Mouse (Mus musculus): ENCODE data around the gene Vim.
"Not testable (repeated sequence)": the region's sequence is repeated elsewhere in the genome, so short reads cannot be mapped to it uniquely, and the experiment has no call there.

The Vim gene

DNA sequence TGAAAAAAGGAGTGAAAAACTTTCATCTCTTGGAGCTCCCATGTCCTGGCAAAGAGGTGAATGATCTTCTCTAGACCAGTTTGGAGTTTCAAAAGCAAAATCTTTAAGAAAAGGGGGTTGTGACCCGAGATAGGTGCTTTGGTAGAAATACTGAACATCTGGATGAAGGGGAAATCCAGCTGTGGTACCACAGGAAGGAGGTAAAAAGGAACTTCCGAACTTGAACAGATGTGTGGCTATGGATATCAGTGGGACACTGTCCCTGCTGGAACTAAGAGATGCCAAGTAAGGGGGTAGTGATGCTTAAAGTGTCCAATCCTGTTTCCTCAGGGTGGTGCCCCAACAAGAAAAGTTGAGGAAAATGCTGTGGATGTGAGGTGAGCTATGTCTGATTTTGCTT, 3.6 kb upstream of the Vim start:
- no peak for DNase-seq (ENCODE audit: low read depth, low spot score)

GRCm38 (mm10) chr2:13572101-13572553, 1.6 kb upstream of the Vim start:
- DNase-seq (ENCODE audit: low read depth, low spot score), result no peak

- DNase-seq (ENCODE audit: low read depth, low spot score), result peak; percentile 47
These were observed 900 bp upstream of the Vim start for GRCm38 (mm10) chr2:13572647-13573407.

- peak; percentile 85 for DNase-seq (ENCODE audit: low read depth, low spot score)
These were observed 506 bp downstream of the Vim start for GRCm38 (mm10) chr2:13574066-13574800.

GRCm38 (mm10) chr2:13574801-13575150, 1.0 kb downstream of the Vim start:
- peak; percentile 86 for DNase-seq (ENCODE audit: low read depth, low spot score)

- DNase-seq (ENCODE audit: low read depth, low spot score), result peak; percentile 89
These were observed 1.6 kb downstream of the Vim start for GRCm38 (mm10) chr2:13575287-13575801.

GRCm38 (mm10) chr2:13575926-13576325, 2.2 kb downstream of the Vim start:
- no peak for DNase-seq (ENCODE audit: low read depth, low spot score)

- no peak for DNase-seq (ENCODE audit: low read depth, low spot score)
These were observed 3.7 kb downstream of the Vim start for GRCm38 (mm10) chr2:13577399-13577798.

DNA sequence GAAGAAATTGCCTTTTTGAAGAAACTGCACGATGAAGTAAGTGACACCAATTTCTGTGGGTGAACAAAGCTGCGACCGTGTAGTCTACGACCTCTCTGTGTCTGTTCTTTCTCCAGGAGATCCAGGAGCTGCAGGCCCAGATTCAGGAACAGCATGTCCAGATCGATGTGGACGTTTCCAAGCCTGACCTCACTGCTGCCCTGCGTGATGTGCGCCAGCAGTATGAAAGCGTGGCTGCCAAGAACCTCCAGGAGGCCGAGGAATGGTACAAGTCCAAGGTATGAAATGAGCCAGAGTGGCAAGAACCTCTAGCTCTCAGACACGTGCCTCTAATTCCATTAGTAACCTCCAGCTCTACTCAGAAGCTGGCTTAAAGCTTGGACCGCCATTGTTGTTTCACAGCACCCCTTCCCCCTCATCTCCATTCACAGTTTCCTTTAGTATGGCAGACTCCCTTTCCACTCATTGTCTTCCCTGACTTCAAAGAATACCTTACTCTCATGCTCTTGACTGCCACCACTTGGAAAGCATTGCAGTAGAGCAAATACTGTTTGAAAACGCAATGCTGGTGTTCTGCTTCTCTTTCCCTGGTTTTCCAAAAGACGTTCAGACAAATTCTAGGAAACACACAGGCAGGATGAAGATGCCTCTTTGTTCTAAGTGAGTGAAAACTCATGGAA, 4.9 kb downstream of the Vim start:
- DNase-seq (ENCODE audit: low read depth, low spot score), result no peak

DNA sequence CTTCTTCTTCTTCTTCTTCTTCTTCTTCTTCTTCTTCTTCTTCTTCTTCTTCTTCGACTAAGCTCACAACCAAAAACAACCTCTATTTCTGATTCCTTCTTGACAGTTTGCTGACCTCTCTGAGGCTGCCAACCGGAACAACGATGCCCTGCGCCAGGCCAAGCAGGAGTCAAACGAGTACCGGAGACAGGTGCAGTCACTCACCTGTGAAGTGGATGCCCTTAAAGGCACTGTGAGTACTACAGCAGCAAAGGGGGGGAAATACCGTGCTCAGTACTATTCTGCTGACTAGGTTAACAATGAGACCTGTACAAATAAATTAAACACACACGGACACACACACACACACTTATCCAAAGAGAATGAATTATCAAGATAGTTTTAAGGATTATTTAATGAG, 5.6 kb downstream of the Vim start:
- no peak for DNase-seq (ENCODE audit: low read depth, low spot score)

DNA sequence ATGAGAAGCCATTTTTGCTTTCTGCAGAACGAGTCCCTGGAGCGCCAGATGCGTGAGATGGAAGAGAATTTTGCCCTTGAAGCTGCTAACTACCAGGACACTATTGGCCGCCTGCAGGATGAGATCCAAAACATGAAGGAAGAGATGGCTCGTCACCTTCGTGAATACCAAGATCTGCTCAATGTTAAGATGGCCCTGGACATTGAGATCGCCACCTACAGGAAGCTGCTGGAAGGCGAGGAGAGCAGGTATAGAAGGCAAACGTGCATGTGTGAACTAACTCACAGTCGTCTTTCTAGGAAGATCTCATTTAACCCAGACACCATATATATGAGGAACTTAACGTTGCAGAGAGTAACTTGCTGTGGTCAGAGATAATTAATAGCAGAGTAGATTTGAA, 6.3 kb downstream of the Vim start:
- DNase-seq (ENCODE audit: low read depth, low spot score), result peak; percentile 70

- no peak for DNase-seq (ENCODE audit: low read depth, low spot score)
These were observed 8.5 kb downstream of the Vim start for GRCm38 (mm10) chr2:13582184-13582583.

- DNase-seq (ENCODE audit: low read depth, low spot score), result not testable (repeated sequence)
These were observed 10.0 kb downstream of the Vim start for GRCm38 (mm10) chr2:13583746-13584145.

DNA sequence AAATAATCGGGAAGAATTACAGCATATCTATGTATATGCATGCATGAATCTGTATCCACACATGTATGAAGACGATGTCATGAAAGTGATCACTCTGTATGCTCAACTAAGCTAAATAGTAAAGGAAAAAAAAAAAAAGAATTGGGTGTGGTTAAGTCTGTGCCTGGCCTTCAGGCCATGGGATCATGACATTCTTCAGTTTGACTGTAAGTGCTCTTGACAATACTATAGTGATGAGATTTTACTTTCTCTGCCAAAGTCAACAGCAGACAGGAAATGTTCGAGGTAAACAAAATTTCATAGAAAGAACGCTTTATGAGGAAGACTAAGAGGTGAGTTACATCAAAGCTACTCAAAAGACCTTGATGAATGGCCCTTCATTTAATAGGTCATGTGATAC, 19.6 kb downstream of the Vim start:
- DNase-seq (ENCODE audit: low read depth, low spot score), result no peak

DNA sequence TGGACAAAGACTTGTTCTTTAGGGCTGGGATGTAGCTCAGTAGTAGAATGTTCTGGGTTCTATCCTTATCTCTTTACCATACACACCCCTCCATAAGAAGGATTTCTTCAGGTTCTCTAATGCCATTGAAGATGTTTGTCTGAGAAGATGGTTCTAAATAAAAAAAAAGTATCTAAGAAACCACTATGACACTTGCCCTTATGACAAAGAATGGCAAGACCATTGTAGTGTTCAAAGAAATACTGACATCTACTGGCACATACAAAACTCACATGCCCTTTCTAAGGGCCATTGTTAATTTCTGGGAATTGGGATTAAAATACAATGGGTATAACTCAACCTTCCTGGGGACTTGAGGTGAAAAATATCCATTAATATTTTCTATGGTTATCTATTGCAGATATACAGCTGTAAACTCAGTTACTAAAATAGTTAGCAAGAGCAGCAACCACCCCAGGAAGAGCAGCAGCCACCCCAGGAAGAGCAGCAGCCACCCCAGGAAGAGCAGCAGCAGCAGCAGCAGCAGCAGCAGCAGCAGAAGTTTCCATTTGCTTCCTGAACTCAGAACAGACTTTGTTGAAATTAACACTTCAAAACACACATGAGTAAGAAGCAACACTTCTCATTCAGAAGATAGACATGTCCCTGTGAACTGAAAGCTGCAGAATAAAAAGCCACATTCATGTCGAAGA, 23.4 kb downstream of the Vim start:
- DNase-seq (ENCODE audit: low read depth, low spot score), result peak; percentile 59

DNA sequence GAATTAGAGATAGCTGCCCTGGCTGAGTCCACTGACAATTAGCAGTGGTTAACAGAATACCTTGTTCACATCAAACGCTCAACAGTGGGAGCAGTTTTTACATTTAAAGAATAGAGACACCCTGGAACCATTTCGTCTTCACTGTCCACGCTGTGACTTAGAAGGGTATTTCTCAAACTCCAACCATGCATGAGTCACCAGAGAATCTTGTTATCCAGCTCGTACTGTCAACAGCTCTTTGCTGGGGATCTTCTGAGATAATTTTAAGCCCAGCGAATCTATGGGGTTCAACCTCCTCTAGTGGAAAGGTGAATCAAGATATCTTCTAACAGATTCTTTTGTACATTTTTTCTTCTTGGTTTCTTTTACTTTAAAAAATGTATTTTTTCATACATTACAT, 24.4 kb downstream of the Vim start:
- DNase-seq (ENCODE audit: low read depth, low spot score), result no peak

DNA sequence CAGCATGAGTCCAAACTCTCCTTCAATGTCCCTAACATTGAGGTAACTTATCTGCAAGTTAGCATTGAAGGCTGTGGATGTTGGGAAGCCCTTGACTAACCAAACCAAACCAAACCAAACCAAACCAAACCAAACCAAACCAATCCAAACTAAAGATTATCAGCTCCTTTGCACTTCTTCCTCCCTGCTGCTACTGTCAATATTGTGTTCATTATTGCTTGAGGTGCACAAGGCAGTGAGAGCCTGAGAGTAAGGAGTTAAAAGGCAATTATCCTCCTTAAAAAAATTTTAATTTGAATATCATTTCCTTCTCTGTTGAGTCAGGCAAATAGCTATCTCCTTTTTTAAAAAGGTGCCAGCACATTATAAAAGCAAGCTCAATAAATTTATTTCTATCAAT, 29.4 kb downstream of the Vim start:
- no peak for DNase-seq (ENCODE audit: low read depth, low spot score)

GRCm38 (mm10) chr2:13603636-13604035, 29.9 kb downstream of the Vim start:
- DNase-seq (ENCODE audit: low read depth, low spot score), result not testable (repeated sequence)

GRCm38 (mm10) chr2:13630136-13630832, 56.6 kb downstream of the Vim start:
- no peak for DNase-seq (ENCODE audit: low read depth, low spot score)
